Mouse (Mus musculus) heart, postnatal 0 days (tissue): Measurements from ENCODE around the gene Lcmt1.

Source experiments
- CTCF ChIP-seq: IDR thresholded peaks from 2 replicates; pipeline ENCODE4 v1.5.1; 2016; ENCODE audit warnings: antibody characterized with exemption, control low read depth, low read depth
- EP300 ChIP-seq: IDR thresholded peaks from 2 replicates; pipeline ENCODE4 v1.6.1; 2016; ENCODE audit warnings: antibody characterized with exemption, low read depth

DNA sequence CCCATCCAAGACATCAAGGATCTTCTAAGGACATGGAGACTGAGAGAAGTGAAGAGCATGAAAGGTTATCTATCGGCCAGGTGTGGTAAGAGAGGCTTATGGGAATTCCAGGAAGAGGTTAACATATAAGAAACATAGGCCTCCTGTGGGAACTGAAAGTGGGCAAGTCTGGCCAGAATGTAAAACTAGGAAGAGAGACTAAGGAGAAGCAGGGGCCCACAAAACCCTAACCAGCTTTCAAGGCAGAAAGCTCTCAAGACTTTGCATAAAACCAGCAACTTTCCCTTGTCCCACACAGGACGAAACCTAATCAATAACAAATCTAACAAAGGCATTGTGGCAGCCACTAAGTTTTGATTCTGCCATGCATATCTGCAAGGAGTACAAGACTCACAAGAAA is 1.4 kb upstream of the Lcmt1 start:
- TF ChIP-seq CTCF: no peak
- TF ChIP-seq EP300: no peak
